Mouse (Mus musculus): ENCODE measurements around the gene Gm6121.
"Not testable (repeated sequence)": the region's sequence is repeated elsewhere in the genome, so short reads cannot be mapped to it uniquely, and the experiment has no call there.

Gene Gm6121

GRCm38 (mm10) chrX:26935597-26935996, at the start of gene Gm6121:
TSS of gene Gm6121 (minus strand) at chrX:26935697.
- DNase-seq (ENCODE audit: low spot score), result not testable (repeated sequence)

Measured in urinary bladder, postnatal 10 days (tissue).